Mouse (Mus musculus) embryonic fibroblast, embryonic 13.5 days (primary cell): ENCODE results near the gene Kcnq1.

Experiments used
- CTCF ChIP-seq: IDR thresholded peaks from 2 replicates; pipeline ENCODE4 v1.5.1; 2011; ENCODE audit warnings: mild to moderate bottlenecking, control low read depth, low read length, moderate library complexity, borderline replicate concordance; ENCODE audit not compliant: insufficient read depth
- POLR2A ChIP-seq: IDR thresholded peaks from 2 replicates; pipeline ENCODE4 v1.6.1; 2011; ENCODE audit warnings: low read depth, mild to moderate bottlenecking, control low read depth, low read length, moderate library complexity

DNA sequence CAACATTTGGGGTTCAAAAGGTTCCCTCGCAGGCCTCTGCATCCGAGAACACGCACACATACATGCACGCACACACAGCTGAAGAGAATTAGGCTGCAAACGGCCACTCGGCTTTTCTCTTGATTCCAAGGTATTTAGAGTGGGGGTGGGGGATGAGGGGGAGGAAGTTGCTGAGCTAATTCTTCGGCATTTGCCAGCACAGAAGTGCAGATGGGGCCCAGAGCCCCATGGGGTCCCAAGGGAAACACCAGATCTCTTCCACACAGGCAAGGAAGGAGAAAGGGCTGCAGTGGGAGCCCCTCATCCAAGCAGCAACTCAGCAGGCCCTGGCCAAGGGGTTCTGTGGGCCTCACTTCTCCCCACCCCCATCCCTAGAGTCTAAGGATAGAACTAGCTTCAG lies 193.9 kb downstream of the Kcnq1 start:
- TF ChIP-seq CTCF = no peak
- TF ChIP-seq POLR2A = no peak
